Mouse (Mus musculus) ES-E14 (cell line): ENCODE measurements around the gene Chd1l. TPM values are rescaled to one million over a fixed set of nuclear protein-coding genes. Genes with fewer than 3 reads are reported as not detected.
A peak's percentile ranks its signal among the peaks of the same experiment; 100 is the strongest.

Source experiments
- DNase-seq: peaks from one replicate; pipeline ENCODE4 v3.0.0-alpha.2; 2013; ENCODE audit warnings: low read depth, low spot score
- H3K27ac ChIP-seq: 2 replicates; pipeline ENCODE4 v1.5.1; 2012; ENCODE audit warnings: low read depth, mild to moderate bottlenecking, low read length, moderate library complexity, mixed read lengths; ENCODE audit not compliant: poor library complexity, insufficient read depth, severe bottlenecking
- H3K36me3 ChIP-seq: 2 replicates; pipeline ENCODE4 v1.6.1; 2012; ENCODE audit warnings: mild to moderate bottlenecking, low read length, moderate library complexity, mixed read lengths; ENCODE audit not compliant: control insufficient read depth, poor library complexity, insufficient read depth, severe bottlenecking
- H3K4me1 ChIP-seq, 2 experiments: fragments of 150-350 bp in 1 of 2; sonication (generic) in 1 of 2; 2 replicates each; pipeline ENCODE4 v1.6.1; 2012; ENCODE audit warnings: low read length in 2 of 2, mild to moderate bottlenecking in 1 of 2, mixed read lengths in 1 of 2; ENCODE audit not compliant: control insufficient read depth in 2 of 2, insufficient read depth in 2 of 2, poor library complexity in 1 of 2
- H3K4me3 ChIP-seq, 2 experiments: fragments of 150-350 bp in 1 of 2; sonication (generic) in 1 of 2; 2 replicates each; pipeline ENCODE4 v1.5.1; 2012; ENCODE audit warnings: low read length in 2 of 2, low read depth in 1 of 2, mild to moderate bottlenecking in 1 of 2, mixed read lengths in 1 of 2; ENCODE audit not compliant: insufficient read depth in 1 of 2, poor library complexity in 1 of 2, severe bottlenecking in 1 of 2
- H3K9ac ChIP-seq: 2 replicates; pipeline ENCODE4 v1.6.1; 2012; ENCODE audit warnings: low read depth, mild to moderate bottlenecking, low read length, mixed read lengths; ENCODE audit not compliant: poor library complexity, insufficient read depth, severe bottlenecking
- H3K9me3 ChIP-seq: fragments of 150-350 bp; sonication (generic); 2 replicates; pipeline ENCODE4 v1.6.1; 2012; ENCODE audit warnings: low read depth, mild to moderate bottlenecking, low read length; ENCODE audit not compliant: control insufficient read depth, insufficient read depth
- CHD2 ChIP-seq: IDR thresholded peaks from 2 replicates; pipeline ENCODE4 v1.6.1; 2014; ENCODE audit warnings: mild to moderate bottlenecking, low read depth, low read length, inconsistent platforms
- HCFC1 ChIP-seq: IDR thresholded peaks from 2 replicates; pipeline ENCODE4 v1.6.1; 2012; ENCODE audit warnings: low read length, inconsistent platforms, borderline replicate concordance; ENCODE audit not compliant: insufficient read depth
- MAFK ChIP-seq: IDR thresholded peaks from 2 replicates; pipeline ENCODE4 v1.6.1; 2014; ENCODE audit warnings: mild to moderate bottlenecking, low read depth, low read length, inconsistent platforms; ENCODE audit not compliant: insufficient read depth
- ZC3H11A ChIP-seq: IDR thresholded peaks from 2 replicates; pipeline ENCODE4 v1.6.1; 2012; ENCODE audit warnings: low read depth, mild to moderate bottlenecking, inconsistent platforms, low read length, borderline replicate concordance
- ZNF384 ChIP-seq: IDR thresholded peaks from 2 replicates; pipeline ENCODE4 v1.6.1; 2012; ENCODE audit warnings: low read depth, low read length, inconsistent platforms
- in situ Hi-C, 2 experiments: fragments of 600-800 bp; cut with MboI; formaldehyde crosslinking; loops; one replicate each; pipeline ENCODE4 v1.15.1; 2025; ENCODE audit warnings: low sequenced_read_pairs in 2 of 2, inconsistent platforms in 1 of 2; ENCODE audit not compliant: unreplicated experiment in 2 of 2
- total RNA-seq: library from RNA; depleted of rRNA; stranded (reverse); fragments of 300-350 nt; gene quantifications from 2 replicates; pipeline ENCODE4 v1.2.3, GENCODE M21; 2012

Chd1l gene
- total RNA-seq, 1 experiment, result 25.8 TPM

DNA sequence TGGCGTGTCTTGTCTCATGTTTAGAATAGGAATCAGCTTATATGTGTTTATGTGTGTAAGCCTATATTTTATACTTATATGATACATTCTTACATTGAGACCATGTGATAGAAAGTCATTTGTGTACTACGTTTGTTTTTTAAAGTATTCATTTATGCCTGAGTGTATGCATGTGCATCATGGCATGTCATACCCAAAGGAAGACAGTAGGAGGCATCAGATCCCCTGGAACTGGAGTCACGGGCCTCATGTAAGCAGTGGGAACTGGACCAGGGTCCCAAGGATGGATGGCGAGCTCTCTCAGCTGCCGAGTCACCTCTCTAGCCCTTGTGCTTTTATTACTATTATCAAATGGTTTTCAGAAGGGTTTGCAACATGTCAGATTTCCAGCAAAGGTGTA, 74.3 kb downstream of the Chd1l start:
- TF ChIP-seq HCFC1 (no peak), ZNF384 (no peak), CHD2 (no peak), ZC3H11A (peak; percentile 55; the same call in 1 of the 2 replicates), MAFK (no peak)
- H3K9ac ChIP-seq, result no peak overlapping the region
- H3K36me3 ChIP-seq, result no peaks in the 10 kb centered on the region
- no peaks in the 10 kb centered on the region for H3K9me3 ChIP-seq
- peaks cover 3 to 17% of the 10 kb centered on the region in 2 experiments; a peak in 3 of 4 replicates for H3K4me1 ChIP-seq
- in situ Hi-C loops, result no loop called here
- no peak overlapping the region for H3K27ac ChIP-seq
- H3K4me3 ChIP-seq, result no peak overlapping the region
- no peak for DNase-seq

DNA sequence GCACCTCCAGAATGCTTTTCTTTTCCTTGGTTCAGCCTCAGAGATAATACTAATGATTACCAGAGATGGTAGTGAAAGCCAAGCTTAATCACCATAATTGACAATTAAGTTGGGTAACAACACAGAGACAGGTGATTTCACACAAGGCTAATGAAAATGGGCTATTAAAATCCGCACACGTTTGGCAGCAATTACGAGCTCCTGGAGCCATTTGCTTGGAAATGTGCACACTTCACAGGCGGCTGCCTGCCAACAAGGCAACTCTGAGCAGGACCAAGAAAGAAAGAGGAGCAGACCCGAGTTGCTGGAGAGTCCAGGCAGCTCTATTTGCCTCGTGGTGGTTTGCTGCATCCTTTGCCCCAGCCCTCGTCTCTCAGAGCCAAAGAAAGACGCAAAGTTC, 84.5 kb downstream of the Chd1l start:
- no peaks in the 10 kb centered on the region for H3K4me1 ChIP-seq
- H3K9ac ChIP-seq, result no peak overlapping the region
- no peak for TF ChIP-seq ZNF384
- TF ChIP-seq HCFC1, result no peak
- TF ChIP-seq ZC3H11A, result no peak
- TF ChIP-seq CHD2, result no peak
- no peak for TF ChIP-seq MAFK
- in situ Hi-C loops, result no loop called here
- H3K27ac ChIP-seq, result no peak overlapping the region
- no peak overlapping the region for H3K4me3 ChIP-seq
- no peaks in the 10 kb centered on the region for H3K36me3 ChIP-seq
- H3K9me3 ChIP-seq, result no peaks in the 10 kb centered on the region
- DNase-seq, result no peak

DNA sequence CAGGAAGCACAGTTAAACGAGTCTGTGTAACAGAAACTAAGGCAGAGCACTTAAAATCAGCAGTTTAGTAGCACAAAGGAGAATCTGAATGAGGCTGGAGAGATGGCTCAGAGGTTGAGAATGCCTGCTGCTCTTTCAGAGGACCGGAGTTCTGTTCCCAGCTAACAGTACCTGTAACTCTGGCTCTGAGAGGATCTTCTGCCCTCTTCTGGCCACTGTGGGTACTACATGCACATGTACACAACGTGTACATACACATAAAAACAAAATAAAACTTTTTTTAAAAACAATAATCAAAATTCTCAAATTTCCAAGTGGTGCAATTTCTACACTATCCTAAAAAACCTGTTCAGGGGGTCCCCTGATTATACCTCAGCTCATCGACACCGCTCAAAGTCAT, 85.2 kb downstream of the Chd1l start:
- TF ChIP-seq MAFK (no peak), ZC3H11A (peak; percentile 61; the same call in 1 of the 2 replicates)
- H3K27ac ChIP-seq, result no peak overlapping the region
- no peak overlapping the region for H3K9ac ChIP-seq
- peak; percentile 33 for DNase-seq
- H3K9me3 ChIP-seq, result no peaks in the 10 kb centered on the region
- H3K4me3 ChIP-seq, result no peak overlapping the region
- H3K36me3 ChIP-seq, result no peaks in the 10 kb centered on the region
- in situ Hi-C loops, result no loop called here
- H3K4me1 ChIP-seq, result no peaks in the 10 kb centered on the region

DNA sequence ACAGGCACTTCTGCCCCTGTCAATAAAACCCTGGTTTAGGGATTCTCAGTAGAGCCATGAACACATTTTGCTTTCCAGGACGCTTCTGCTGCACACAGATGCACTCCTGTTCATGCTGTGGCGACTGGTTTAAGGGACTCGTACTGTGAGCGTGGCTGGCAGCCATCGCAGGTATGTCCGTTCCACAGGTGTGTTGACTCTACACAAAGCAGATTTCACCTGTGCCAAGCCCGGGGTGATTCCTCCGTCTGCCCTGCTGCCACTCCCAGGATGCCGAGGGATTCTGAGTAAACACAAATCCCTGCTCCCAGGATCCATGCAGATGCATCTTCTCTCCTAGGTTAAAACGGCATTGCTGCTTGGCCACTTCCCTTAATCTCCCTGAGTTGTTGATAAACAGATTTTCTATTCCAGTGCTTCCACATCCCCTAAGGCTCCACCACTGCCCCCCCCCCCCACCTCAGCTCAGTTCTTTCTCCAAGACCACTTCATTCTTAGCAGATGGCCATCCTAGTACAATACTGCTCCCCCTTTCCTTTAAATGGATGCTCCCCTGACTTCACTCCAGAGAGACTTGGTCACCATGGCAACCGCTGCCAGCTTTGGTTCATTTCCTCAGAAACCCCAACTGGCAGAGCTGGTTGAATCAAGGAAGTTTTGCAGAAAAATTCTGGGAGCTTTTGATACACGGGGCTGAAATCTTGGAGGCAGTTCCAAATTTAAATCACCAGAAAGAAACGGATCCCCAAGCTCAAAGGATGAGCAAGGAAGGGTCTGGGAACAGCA, 87.9 kb downstream of the Chd1l start:
- TF ChIP-seq ZNF384 (no peak), MAFK (no peak), CHD2 (no peak), HCFC1 (no peak), ZC3H11A (no peak)
- Histone ChIP-seq H3K9me3 (peaks cover 2% of the 10 kb centered on the region; the same call in 1 of the 2 replicates), H3K36me3 (no peaks in the 10 kb centered on the region), H3K4me3 (no peak overlapping the region), H3K9ac (no peak overlapping the region), H3K27ac (no peak overlapping the region), H3K4me1 (no peaks in the 10 kb centered on the region)
- DNase-seq, result no peak
- in situ Hi-C loops, result no loop called here
